Mouse (Mus musculus): ENCODE data around the gene Scaf4.
"Not testable (repeated sequence)": the region's sequence is repeated elsewhere in the genome, so short reads cannot be mapped to it uniquely, and the experiment has no call there.

Gene Scaf4

DNA sequence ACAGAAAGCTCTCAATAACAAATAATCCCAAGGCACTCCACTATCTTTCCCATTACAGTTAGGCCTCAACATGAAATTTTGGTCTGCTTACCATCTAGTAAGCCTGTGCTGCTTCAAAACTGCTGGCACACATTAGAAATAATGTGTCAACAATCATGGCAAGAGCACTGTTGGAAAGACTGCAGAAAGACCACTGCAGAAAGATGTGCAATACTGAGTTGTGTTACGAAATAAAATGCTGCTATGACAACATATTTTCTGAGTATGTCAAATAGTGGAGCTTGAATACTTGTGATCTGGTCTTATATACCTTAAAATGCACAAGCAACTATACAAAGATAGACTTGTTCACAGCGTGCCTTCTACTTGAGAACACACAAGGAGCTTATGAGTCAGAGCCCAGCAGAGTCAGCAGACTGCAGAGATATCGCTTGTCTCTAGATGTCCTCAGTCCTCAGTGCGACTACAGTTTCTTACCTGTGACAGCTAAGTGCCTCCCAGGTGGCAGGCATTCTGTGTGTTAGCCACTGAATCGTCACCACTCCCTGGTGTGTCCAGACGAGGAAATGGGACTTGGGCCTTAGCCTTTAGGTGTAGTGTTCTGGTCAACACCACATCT lies 45.1 kb downstream of the Scaf4 start:
- DNase-seq (ENCODE audit: low spot score in 2 of 2) = no peak

DNA sequence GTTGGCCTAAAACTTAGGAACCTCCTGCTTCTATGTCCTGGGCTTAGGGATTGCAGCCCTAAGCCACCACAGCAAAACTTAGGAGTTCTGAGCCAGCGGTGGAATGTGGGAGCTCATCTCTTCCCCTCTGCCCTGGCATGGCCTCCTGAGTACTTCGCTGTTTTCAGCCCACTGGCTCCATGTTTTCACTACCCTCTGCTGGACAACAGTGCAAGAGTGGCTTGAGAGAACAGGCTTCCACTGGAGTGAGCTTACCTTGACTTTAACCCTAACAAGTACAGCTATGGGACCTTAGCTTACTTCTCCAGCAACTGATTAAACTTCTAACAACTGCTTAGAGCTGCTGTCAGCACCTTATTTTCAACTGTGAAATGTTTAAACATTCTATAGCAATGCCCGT lies 49.1 kb downstream of the Scaf4 start:
- DNase-seq (ENCODE audit: low spot score in 2 of 2) = no peak

DNA sequence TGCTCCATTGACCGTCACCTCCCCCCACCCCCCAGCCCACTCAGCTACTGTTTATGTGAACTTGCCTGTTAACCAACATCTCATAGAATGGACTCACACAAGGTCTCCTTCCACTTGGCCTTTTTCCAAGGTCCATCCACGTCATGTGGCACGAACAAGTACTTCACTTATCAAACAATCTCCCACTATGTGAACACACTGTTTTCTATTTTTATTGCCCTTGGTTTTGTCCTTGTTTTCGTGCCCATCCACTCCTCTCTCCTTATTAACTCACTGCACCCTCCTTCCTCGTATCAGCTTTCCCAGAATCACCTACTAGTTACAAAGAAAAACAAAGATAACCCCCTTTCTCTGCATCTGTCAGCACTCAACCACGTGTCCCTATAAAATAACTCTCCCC lies 49.7 kb downstream of the Scaf4 start:
- no peak for DNase-seq (ENCODE audit: low spot score in 2 of 2)

DNA sequence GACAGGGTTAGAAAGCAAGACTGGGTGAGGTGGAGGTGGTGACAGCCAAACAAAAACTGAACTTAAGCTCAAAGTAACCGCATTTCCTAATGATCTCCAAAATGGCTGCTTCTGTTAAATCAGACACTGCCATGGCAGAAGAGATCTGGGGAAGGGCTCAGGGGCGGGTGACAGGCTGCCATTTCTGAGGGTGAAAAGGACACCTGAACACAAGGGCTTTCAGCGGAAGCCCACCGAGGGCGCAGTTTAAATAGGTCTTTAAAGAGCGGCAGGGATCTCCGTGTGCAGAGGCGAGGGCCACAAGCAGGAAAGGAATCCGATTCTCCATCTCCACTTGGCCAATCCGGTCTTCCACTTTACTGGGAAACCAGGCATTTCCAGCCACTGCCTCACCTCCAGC lies 50.6 kb downstream of the Scaf4 start:
- no peak for DNase-seq (ENCODE audit: low spot score in 2 of 2)

DNA sequence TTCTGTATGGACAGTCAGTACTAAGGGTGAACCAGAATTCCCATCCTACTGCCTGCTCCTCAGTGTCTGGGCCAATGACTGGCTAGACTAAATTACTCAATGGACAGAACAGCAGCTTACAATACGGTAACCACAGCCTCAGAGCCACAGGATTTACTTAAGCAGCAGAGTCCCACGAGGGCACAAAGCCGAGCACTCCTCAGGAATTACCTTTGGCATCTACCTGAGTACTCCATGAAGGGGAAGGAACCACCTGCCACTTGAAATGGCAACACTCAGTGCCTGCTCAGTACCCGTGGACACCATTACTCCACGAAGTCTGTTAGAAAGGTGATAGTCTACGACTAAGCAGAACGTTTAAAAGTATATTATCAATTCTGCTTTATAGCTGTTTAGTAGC lies 53.0 kb downstream of the Scaf4 start:
- DNase-seq (ENCODE audit: low spot score in 2 of 2) = no peak

DNA sequence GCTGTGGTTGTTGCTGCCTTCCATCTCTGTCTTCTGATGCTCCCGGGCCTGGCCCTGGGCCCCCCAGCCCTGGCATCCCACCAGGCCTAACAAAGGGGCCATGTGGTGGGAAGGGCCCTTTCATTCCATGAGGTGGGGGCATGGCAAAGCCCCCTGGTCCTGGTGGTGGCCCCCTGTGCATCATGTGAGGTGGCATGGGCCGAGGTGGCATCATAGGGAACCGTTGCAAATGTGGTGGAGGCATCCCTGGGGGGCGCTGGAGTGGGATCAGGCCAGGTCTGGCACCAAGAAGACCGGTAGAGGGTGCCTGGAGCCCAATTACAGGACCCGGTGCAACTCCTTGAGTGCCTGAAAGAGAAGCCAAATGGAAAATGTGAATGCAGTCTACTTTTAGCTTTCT lies 54.4 kb downstream of the Scaf4 start:
- DNase-seq (ENCODE audit: low spot score in 2 of 2) = no peak

DNA sequence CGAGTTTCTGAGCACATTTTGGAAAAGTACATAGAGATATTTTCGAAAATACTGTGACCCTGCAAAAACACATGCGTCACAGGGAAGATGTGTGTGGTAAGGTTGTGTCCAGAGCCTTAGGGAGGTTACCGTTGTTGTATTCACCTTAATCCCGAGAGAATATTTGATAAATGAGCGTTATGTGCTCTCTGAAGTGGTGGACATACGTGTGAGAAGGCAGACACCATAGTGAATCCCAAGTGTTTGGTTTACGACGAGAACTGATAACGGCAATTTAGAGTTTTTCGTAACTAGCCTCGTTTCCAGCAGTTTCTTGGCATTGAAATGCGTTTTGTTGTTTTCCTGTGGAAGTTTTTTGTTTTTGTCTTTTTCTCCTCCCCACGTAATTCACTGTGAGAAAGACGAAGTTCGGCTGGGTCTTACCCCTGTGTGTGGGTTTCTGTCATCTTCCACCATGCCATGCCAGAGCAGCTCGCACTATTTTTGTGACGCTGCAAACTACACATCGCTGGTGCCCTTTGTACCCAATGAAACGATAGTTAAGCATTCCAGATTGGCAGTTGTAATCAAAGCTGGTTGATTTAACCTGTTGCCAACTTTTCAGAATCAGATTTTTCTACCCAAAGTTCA lies 62.7 kb downstream of the Scaf4 start:
- no peak for DNase-seq (ENCODE audit: low spot score in 2 of 2)

DNA sequence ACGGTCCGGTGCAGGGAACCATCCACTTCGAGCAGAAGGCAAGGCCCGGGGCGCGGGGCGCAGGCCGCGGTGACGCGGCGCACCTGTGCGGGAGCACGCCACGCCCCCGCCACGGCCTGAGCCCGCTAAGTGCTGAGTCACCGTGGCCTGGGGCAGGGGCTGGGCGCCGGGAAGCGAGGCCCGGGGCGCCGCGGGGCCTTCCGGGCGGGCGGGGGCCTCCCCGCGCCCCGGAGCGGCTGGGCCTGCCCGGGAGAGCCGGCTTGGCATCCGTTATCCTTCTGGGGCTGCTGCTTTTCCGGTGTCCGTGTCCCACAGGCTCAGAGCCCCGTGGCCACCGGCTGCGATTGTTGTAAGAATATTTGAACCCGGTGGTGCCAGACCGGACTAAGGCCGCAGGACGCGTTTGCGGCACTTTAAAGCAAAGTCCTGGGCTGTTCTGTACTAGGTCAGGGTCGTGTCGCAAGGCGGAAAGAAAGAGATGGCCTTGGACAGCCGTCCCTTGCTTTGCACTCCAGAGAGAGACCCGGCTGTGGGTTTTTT lies 63.3 kb downstream of the Scaf4 start:
- DNase-seq (ENCODE audit: low spot score in 2 of 2) = peak; percentile 54 to 56

DNA sequence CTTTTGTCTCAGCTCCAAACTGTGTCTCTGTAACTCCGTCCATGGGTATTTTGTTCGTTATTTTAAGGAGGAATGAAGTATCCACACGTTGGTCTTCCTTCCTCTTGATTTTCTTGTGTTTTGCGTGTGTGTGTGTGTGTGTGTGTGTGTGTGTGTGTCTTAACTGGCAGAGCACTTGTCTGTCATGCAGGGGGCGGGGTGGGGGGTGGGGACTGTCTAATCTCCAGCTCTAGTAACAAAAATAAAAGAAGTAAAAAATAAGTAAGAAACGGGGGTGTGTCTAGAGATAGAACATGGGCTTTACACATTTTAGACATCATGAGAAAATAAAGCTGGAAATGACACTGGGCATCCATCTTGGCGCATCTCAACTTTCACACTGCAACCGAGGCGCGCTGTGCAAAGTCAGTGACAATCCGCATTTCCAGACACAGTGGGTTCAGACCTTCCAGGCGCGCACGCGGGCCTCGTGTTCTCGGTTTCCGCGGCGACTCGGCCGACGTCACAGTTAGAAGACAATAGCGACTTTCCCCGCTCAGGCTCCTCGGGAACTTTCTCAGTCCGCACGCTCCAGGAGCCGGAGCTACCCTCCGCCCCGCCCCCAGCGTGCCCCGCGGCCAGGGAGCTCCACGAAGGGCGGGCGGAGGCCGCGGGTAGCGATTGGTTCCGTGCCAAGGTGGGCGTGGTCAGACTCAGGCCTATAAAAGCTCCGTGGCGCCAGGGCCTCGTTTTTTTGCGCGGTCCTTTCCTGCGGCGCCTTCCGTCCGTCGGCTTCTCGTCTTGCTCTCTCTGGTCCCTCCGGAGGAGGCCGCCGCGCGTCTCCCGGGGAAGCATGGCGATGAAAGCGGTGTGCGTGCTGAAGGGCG lies 64.0 kb downstream of the Scaf4 start, which contains the start of gene Sod1:
Gene Sod1, plus strand, starts transcription at position 729 of the 866 bp plus-strand sequence.
- peak; percentile 93 to 95 for DNase-seq (ENCODE audit: low spot score in 2 of 2)

DNA sequence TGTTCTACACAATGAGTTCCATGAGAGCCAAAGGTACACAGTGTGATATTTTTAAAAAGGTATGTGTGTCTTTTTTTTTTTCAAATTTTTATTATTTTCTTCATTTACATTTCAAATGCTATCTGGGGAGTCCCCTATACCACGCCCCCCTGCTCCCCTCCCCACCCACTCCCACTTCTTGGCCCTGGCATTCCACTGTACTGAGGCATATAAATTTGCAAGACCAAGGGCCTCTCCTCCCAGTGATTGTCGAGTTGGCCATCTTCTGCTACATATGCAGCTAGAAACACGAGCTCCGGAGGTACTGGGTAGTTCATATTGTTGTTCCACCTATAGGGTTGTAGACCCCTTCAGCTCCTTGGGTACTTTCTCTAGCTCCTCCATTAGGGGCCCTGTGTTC lies 64.9 kb downstream of the Scaf4 start:
- not testable (repeated sequence) for DNase-seq (ENCODE audit: low spot score in 2 of 2)

DNA sequence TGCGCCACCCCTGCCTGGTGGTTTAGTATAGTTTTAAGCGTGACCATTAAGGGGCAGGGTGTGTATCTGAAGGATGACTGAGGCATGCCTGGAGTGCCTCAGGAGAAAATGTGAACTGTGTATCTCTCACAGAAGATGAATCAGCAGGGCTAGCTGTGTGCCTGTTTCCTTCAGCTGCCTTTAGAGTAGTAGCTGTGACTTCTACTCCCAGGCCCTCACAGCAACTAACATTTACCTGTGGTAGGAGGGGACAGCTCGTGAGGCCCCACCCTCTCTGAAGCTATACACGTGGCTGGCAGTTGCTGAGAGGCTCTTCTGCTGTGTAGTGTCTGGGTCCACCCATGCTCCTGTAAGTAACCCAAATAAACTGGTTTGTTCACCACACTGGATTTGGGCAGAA lies 66.4 kb downstream of the Scaf4 start:
- DNase-seq (ENCODE audit: low spot score in 2 of 2) = no peak

DNA sequence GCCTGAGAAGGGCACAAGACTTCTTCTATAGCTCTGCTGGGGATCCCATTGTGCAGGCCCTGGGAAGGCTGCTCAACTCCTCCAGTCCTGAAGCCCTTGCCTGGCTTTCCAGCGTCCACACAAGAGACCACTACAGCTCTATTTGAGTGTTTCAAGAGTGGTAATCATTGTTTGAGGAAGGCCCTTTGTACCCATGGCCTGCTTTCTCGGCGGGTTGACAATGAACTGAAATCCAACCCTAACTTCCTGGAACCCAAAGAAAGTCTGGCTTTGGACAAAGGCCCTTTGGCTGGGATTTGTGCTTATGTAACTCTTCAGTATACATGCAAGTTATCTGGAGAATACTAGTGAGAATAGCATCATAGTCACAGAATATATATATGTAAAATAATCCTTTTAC lies 66.9 kb downstream of the Scaf4 start:
- DNase-seq (ENCODE audit: low spot score in 2 of 2) = no peak

DNA sequence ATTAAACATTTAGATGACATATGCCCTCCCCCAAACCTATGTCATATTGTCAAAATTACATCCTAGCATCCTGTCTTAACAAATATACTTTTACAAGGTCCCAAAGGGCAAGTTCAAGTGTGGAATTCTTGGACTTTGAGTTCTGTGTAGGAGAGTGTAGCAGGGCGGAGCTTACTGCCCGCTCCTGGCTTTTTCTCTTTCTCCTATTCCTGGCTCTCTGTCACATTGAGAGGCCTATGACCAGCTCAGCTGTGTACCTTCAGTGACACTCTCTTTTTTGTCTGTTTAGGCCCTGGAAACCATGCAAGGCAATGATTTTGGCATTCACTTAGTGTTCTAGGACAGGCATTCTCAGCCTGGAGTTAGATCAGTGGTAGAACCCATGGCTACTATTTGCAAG lies 67.9 kb downstream of the Scaf4 start:
- no peak for DNase-seq (ENCODE audit: low spot score in 2 of 2)

DNA sequence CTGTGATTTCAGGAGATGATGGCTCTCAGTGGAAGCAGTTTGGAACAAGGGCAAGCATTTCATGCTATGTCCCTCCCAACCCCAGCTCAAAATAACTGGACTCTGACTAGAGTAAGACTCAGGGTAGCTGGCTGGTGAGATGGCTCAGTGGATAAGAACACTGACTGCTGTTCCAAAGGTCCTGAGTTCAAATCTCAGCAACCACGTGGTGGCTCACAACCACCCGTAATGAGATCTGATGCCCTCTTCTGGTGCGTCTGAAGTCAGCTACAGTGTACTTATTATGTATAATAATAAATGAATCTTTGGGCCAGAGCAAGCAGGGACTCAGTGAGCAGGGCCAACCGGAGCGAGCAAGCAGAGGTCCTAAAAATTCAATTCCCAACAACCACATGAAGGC lies 68.4 kb downstream of the Scaf4 start:
- not testable (repeated sequence) for DNase-seq (ENCODE audit: low spot score in 2 of 2)

DNA sequence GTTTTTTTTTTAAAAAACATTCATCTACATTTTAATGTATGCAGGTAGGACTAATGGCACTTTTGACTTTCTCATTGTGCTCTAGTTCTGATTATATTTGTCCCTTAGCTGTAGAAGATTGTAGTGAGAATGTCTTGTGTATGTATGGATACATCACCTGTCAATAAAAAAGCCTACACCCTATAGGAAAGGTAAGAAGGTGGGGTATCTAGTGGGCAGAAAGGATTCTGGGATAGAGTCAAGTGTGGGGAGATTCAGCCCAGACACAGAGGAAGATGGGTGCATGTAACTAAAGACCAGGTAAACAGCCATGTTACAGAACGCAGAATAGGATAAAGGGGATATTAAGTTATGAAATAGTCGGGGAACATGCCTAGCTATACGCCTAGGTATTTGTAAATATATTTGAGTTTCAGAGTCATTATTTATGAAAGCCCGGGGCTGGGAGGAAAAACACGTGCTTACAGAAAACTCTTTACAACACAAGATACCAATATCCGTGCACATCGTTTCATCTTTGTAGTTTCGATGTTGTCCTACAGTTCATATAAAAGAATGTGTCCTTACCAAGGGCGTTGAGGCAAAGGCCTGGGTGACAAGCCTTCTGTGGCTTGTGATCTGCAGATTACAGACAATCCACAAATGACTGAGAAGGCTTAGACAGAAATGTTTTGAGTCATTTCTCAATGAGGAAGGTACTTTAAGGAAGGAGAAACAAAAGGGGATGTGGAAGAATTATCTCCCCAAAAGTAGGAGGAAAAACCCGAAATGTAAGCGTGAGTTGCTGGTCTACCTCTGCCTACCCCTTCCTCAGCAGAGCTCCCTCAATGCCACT lies 69.4 kb downstream of the Scaf4 start:
- no peak for DNase-seq (ENCODE audit: low spot score in 2 of 2)

DNA sequence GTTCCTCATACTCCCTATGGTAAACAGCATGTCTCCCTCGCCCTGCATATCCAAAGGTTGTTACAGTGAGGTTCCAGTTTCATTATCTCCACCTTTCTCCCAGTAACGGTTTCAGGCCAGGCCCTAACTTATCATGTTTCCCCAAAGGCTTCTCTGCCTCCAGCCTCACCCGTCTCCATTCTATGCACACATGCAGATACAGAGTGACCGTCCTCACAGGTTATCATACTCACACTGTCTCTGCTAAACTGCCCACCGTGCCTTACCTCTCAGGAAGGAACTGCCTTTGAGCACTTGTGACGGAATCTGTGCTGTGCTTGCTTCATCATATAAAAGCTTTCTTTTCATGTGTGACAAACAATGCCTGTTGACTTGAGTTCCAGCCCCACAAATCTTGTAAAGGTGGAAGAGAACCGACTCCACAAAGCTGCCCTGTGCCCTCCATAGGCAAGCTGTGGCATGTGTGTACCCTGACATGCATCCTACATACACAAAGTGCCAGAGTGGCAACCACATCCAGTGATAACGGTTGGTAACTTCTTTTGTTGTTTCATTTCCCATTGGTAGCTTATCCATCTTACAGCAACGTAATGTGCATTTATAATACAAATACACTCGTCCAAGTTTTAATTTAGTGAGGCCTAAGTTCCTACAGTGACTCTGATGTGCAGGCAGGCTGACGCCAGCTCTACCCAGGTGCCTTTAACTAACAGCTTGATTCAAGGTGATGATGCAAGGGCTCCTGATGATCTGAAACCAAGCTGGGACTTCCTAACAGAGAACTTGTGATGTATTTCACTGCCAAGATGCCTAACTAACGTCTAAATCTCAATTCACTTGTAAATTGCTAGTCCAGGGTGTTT lies 70.6 kb downstream of the Scaf4 start:
- DNase-seq (ENCODE audit: low spot score in 2 of 2) = no peak

DNA sequence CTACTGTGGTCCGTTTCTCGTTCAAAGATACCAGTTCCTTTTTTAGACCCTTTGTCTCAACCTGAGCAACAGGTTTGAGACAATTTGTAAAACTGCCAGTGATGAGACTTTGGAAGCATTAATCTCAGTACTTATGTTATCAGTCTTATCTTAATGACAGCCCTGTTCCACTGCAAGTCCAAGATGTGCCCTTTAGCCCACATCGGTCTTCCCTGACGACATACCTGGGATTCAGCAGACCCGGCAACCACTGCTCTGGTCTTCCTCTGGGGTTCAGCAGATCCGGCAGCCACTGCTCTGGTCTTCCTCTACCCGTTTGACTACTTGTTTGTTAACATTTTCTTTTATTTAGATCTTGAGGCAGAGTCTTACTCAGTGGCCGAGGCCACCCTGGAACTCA lies 72.5 kb downstream of the Scaf4 start:
- DNase-seq (ENCODE audit: low spot score in 2 of 2) = no peak

DNA sequence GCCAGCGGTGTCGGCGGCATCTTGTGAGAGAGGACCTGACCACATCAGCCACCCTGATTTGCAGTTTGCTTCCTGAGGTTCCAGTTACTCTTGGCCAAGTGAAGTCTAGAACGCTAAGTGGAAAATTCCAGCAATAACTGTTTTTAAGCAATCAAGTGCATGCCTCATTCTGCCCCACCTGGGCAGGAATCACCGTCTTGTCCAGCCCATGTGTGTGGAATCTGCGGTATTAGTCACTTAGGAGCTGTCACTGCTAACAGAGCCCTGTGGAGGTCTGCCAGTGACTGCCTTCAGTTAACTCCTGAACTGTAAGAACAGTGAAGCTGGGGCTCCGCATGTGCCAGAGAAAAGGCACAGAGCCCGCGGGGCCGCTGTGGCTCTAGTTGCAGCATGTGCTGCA lies 73.6 kb downstream of the Scaf4 start:
- no peak for DNase-seq (ENCODE audit: low spot score in 2 of 2)

DNA sequence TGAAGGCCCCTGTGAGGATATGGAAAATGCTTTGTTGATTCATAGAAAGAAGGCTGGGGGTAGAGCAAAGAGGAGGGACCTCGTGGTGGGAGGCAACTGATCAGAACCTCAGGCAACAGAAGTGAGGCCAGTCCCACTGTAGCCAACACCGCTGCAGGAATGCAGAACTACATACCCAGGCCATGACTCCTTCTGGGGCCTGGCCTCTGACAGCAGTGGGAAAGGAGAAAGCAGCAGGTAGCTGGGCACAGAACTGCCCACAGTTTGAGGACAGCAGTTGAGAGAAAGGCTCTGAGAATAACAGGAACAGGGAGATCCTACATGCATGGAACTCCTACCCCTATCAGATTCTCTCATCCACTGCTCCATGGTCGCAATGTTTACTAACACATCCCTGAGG lies 75.3 kb downstream of the Scaf4 start:
- no peak for DNase-seq (ENCODE audit: low spot score in 2 of 2)

DNA sequence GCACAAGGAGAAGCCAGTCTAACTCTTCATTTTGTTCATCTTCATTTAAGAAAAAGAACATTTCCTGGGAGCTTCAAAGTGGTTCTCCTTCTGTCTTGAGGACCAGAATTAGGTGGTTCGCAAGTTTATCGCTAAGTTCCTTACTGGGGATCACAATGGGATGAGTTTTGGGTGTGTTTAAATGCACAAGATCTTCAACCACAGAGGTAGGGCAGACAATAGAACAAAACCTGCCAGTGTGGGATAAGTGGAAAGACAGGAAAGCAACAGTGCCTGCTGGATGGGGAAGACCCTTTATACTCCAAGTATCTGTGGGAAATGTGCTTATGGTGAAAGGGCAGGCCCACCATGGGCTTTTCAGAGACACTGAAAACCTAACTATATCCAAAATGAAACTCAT lies 79.4 kb downstream of the Scaf4 start:
- no peak for DNase-seq (ENCODE audit: low spot score in 2 of 2)
